13 mouse cellular contexts compared by ENCODE assay signal in the genomic region with DNA sequence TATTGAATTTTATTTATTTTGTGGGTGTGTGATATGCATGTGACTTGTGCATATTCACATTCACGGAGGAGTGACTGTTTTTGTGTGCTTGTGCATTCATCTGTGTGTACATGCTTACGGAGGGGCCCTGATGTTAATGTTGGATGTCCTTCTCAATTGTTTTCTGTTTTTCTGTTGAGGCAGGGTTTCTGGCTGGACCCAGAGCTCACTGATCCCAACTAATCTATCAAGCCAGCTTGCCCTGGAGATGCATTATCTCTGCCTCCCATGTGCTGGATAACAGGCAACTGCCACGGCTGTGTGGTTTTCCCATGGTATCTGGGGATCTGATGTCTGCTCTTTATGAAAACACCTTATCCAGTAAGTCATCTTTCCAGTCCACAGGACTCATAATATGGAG.
DNase-seq lines count a peak whose midpoint lies in the region; ATAC-seq and TF ChIP-seq lines count a peak whose summit lies in the region.
"Had no signal": no experiment of that assay in that cellular context is flagged by ENCODE, and none has a peak within 500 bp of the region (broad histone marks: within the 10 kb centered on the region; RNA-seq: fewer than 3 reads in every experiment).

No protein-coding gene starts in this region.

- WGBS in kidney, embryonic 14.5 days = 19% methylated on average over 3 of the region's 3 CpGs
- 31% methylated on average over 3 of the region's 3 CpGs for WGBS in hindbrain, postnatal 0 days
- 32% methylated on average over 3 of the region's 3 CpGs for WGBS in midbrain, embryonic 14.5 days
- WGBS in lung, postnatal 0 days = 54% methylated on average over 3 of the region's 3 CpGs

- no peaks in the 10 kb centered on the region for H3K27me3 ChIP-seq in kidney, embryonic 14.5 days (ENCODE audit: control insufficient read depth, insufficient read depth, low read length)
- H3K27me3 ChIP-seq in hindbrain, postnatal 0 days (ENCODE audit: insufficient read depth, low read length) = no peaks in the 10 kb centered on the region
- no peaks in the 10 kb centered on the region for H3K27me3 ChIP-seq in midbrain, embryonic 14.5 days (ENCODE audit: control insufficient read depth, insufficient read depth, low read length)
- H3K27me3 ChIP-seq in lung, postnatal 0 days (replicated peaks; ENCODE audit: insufficient read depth, low read length) = no peaks in the 10 kb centered on the region

- DNase-seq in kidney, postnatal 36 days = no peak
- peak; percentile 4 for DNase-seq in c-Kit-positive CD71-positive TER-119-positive erythroid progenitor cells, embryonic 14.5 days (ENCODE audit: low spot score)
- DNase-seq in hindbrain, postnatal 0 days (ENCODE audit: low spot score) = no peak
- DNase-seq in midbrain, embryonic 14.5 days = peak; percentile 13
- no peak for DNase-seq in adrenal gland, adult 8-10 months
- no peak for DNase-seq in lung, postnatal 0 days (ENCODE audit: low spot score)
- DNase-seq: cerebellum, postnatal 10 days; gastrocnemius, postnatal 10 days; heart, postnatal 4 days; kidney, postnatal 4 days; thymus, postnatal 36 days had no signal

- no peaks in the 10 kb centered on the region for H3K9me3 ChIP-seq in kidney, embryonic 14.5 days (ENCODE audit: control insufficient read depth, low read length)
- no peaks in the 10 kb centered on the region for H3K9me3 ChIP-seq in hindbrain, postnatal 0 days (ENCODE audit: low read length)
- H3K9me3 ChIP-seq in midbrain, embryonic 14.5 days (ENCODE audit: control insufficient read depth, low read length) = no peaks in the 10 kb centered on the region
- no peaks in the 10 kb centered on the region for H3K9me3 ChIP-seq in lung, postnatal 0 days (ENCODE audit: low read length)

- no peaks in the 10 kb centered on the region for H3K4me1 ChIP-seq in kidney, embryonic 14.5 days (ENCODE audit: control insufficient read depth, insufficient read depth, low read length)
- no peaks in the 10 kb centered on the region for H3K4me1 ChIP-seq in hindbrain, postnatal 0 days (ENCODE audit: insufficient read depth, low read length)
- 0 out of 2 replicates have a peak, but pooled peaks cover 3% of the 10 kb centered on the region for H3K4me1 ChIP-seq in midbrain, embryonic 14.5 days (ENCODE audit: control insufficient read depth, insufficient read depth, low read length)
- H3K4me1 ChIP-seq in lung, postnatal 0 days (ENCODE audit: insufficient read depth, low read depth, low read length) = no peaks in the 10 kb centered on the region

- peak; percentile 69; the same call in 1 of the 2 replicates for ATAC-seq in kidney, embryonic 14.5 days (ENCODE audit: low FRiP score, low TSS enrichment)
- no peak for ATAC-seq in hindbrain, postnatal 0 days
- no peak for ATAC-seq in midbrain, embryonic 14.5 days (ENCODE audit: low FRiP score, low TSS enrichment)
- no peak for ATAC-seq in monocyte, adult 5-6 weeks (replicated peaks; ENCODE audit: insufficient number of reproducible peaks, low FRiP score, low TSS enrichment, poor library complexity, severe bottlenecking)
- ATAC-seq in lung, postnatal 0 days = no peak

- TF ChIP-seq EP300 in lung, postnatal 0 days (IDR thresholded peaks at IDR 0.05) = no peak

- peak overlapping the region; percentile 18; the same call in 1 of the 2 replicates for H3K27ac ChIP-seq in kidney, embryonic 14.5 days (ENCODE audit: low read depth, low read length)
- no peak overlapping the region for H3K27ac ChIP-seq in hindbrain, postnatal 0 days
- H3K27ac ChIP-seq in midbrain, embryonic 14.5 days (replicated peaks; ENCODE audit: low read depth, low read length) = no peak overlapping the region
- no peak overlapping the region for H3K27ac ChIP-seq in lung, postnatal 0 days (ENCODE audit: low read length)

- no peak overlapping the region for H3K4me3 ChIP-seq in kidney, embryonic 14.5 days (ENCODE audit: low read length)
- H3K4me3 ChIP-seq in hindbrain, postnatal 0 days (ENCODE audit: low read length) = no peak overlapping the region
- no peak overlapping the region for H3K4me3 ChIP-seq in midbrain, embryonic 14.5 days (replicated peaks; ENCODE audit: low read depth, low read length)
- H3K4me3 ChIP-seq in lung, postnatal 0 days (ENCODE audit: low read depth, low read length) = no peak overlapping the region

- no peak overlapping the region for H3K9ac ChIP-seq in kidney, embryonic 14.5 days (ENCODE audit: low read depth, low read length)
- H3K9ac ChIP-seq in hindbrain, postnatal 0 days (replicated peaks; ENCODE audit: low read length) = no peak overlapping the region
- no peak overlapping the region for H3K9ac ChIP-seq in midbrain, embryonic 14.5 days (replicated peaks; ENCODE audit: low read length)
- no peak overlapping the region for H3K9ac ChIP-seq in lung, postnatal 0 days (replicated peaks; ENCODE audit: low read depth)

- no peaks in the 10 kb centered on the region for H3K36me3 ChIP-seq in kidney, embryonic 14.5 days (ENCODE audit: control insufficient read depth, insufficient read depth, low read length)
- no peaks in the 10 kb centered on the region for H3K36me3 ChIP-seq in hindbrain, postnatal 0 days (ENCODE audit: insufficient read depth, low read length)
- no peaks in the 10 kb centered on the region for H3K36me3 ChIP-seq in midbrain, embryonic 14.5 days (ENCODE audit: control insufficient read depth, insufficient read depth, low read length)
- no peaks in the 10 kb centered on the region for H3K36me3 ChIP-seq in lung, postnatal 0 days (ENCODE audit: insufficient read depth, low read length)

- no peak overlapping the region for H3K4me2 ChIP-seq in kidney, embryonic 14.5 days (replicated peaks; ENCODE audit: low read depth, low read length)
- peak overlapping the region; percentile 40; the same call in 1 of the 2 replicates for H3K4me2 ChIP-seq in hindbrain, postnatal 0 days (ENCODE audit: low read depth, low read length)
- no peak overlapping the region for H3K4me2 ChIP-seq in midbrain, embryonic 14.5 days (ENCODE audit: low read length)
- no peak overlapping the region for H3K4me2 ChIP-seq in lung, postnatal 0 days (replicated peaks; ENCODE audit: low read depth, low read length)

- TF ChIP-seq CTCF in hindbrain, postnatal 0 days (IDR thresholded peaks at IDR 0.05; ENCODE audit: low read depth) = no peak
- TF ChIP-seq CTCF in lung, postnatal 0 days (IDR thresholded peaks at IDR 0.05) = no peak

Comparison
In these comparisons a context has a peak if more than half of its experiments do, and no peak if none do; other contexts are left out.
1. DNase-seq: peak in c-Kit-positive CD71-positive TER-119-positive erythroid progenitor cells, embryonic 14.5 days (single experiment) and midbrain, embryonic 14.5 days (single experiment); none in kidney, postnatal 36 days (0 of 2), hindbrain, postnatal 0 days (single experiment), adrenal gland, adult 8-10 months (single experiment) and lung, postnatal 0 days (single experiment).